Mouse (Mus musculus) liver, adult 2 months (tissue): Measurements from ENCODE around the gene Golim4. TPM values are rescaled to one million over a fixed set of nuclear protein-coding genes. Genes with fewer than 3 reads are reported as not detected.
A peak's percentile ranks its signal among the peaks of the same experiment; 100 is the strongest.

Source experiments
- DNase-seq: peaks from one replicate; pipeline ENCODE4 v3.0.0-alpha.2; 2011; ENCODE audit warnings: low read depth, low spot score; ENCODE audit errors: extremely low read depth
- H3K27ac ChIP-seq: fragments of 200-500 bp; replicated peaks from 2 replicates; pipeline ENCODE4 v1.5.1; 2012; ENCODE audit warnings: low read depth, mild to moderate bottlenecking, control low read depth, inconsistent platforms, low read length; ENCODE audit not compliant: insufficient read depth
- H3K27me3 ChIP-seq: fragments of 200-500 bp; 2 replicates; pipeline ENCODE4 v1.6.1; 2012; ENCODE audit warnings: mild to moderate bottlenecking, moderate library complexity, low read length, inconsistent platforms; ENCODE audit not compliant: control insufficient read depth, insufficient read depth
- H3K36me3 ChIP-seq: fragments of 200-500 bp; 2 replicates; pipeline ENCODE4 v1.6.1; 2012; ENCODE audit warnings: low read length, inconsistent platforms; ENCODE audit not compliant: control insufficient read depth, insufficient read depth
- H3K4me1 ChIP-seq: fragments of 200-500 bp; 2 replicates; pipeline ENCODE4 v1.6.1; 2011; ENCODE audit warnings: low read length; ENCODE audit not compliant: control insufficient read depth, insufficient read depth
- H3K4me3 ChIP-seq: fragments of 200-500 bp; 2 replicates; pipeline ENCODE4 v1.5.1; 2011; ENCODE audit warnings: low read depth, mild to moderate bottlenecking, control low read depth, low read length, moderate library complexity; ENCODE audit not compliant: insufficient read depth
- H3K79me2 ChIP-seq: fragments of 200-500 bp; 2 replicates; pipeline ENCODE4 v1.6.1; 2012; ENCODE audit warnings: inconsistent platforms, mild to moderate bottlenecking, low read length, moderate library complexity; ENCODE audit not compliant: control insufficient read depth, insufficient read depth
- H3K9ac ChIP-seq: fragments of 200-500 bp; 2 replicates; pipeline ENCODE4 v1.6.1; 2012; ENCODE audit warnings: low read depth, mild to moderate bottlenecking, control low read depth, inconsistent platforms, low read length
- CTCF ChIP-seq: fragments of 200-500 bp; IDR thresholded peaks from 2 replicates; pipeline ENCODE4 v1.5.1; 2011; ENCODE audit warnings: low read depth, low read length, control low read depth
- POLR2A ChIP-seq: fragments of 200-500 bp; IDR thresholded peaks from 2 replicates; pipeline ENCODE4 v1.6.1; 2011; ENCODE audit warnings: low read length, control low read depth; ENCODE audit not compliant: insufficient read depth; ENCODE audit errors: extremely low read depth
- WGBS: fragments of 180-500 bp; shearing (Covaris S2); methylation state at CpG from one replicate; pipeline ENCODE4 v1.1.7; 2018; 5-methylcytosine and 5-hydroxymethylcytosine counted together
- polyA plus RNA-seq: library from polyadenylated mRNA; depleted of rRNA; stranded (reverse); fragments of >200 nt; gene quantifications from 2 replicates; pipeline ENCODE4 v1.2.3, GENCODE M21; 2012
- total RNA-seq: library from RNA; depleted of rRNA; stranded (reverse); fragments of >200 nt; gene quantifications from 2 replicates; pipeline ENCODE4 v1.2.3, GENCODE M21; 2014

Golim4 gene
- total and polyA plus RNA-seq, 2 experiments: 28.9 to 53.7 TPM

GRCm38 (mm10) chr3:75881582-75881981 lies 75.2 kb downstream of the Golim4 start:
- H3K27ac ChIP-seq: no peak overlapping the region
- TF ChIP-seq CTCF: no peak
- no peak for TF ChIP-seq POLR2A
- H3K9ac ChIP-seq: no peak overlapping the region
- no peak overlapping the region for H3K4me3 ChIP-seq
- H3K79me2 ChIP-seq: no peaks in the 10 kb centered on the region
- no peaks in the 10 kb centered on the region for H3K4me1 ChIP-seq
- DNase-seq: no peak
- H3K27me3 ChIP-seq: no peaks in the 10 kb centered on the region
- peaks cover 57% of the 10 kb centered on the region for H3K36me3 ChIP-seq
- 93% methylated on average over 1 of the region's 1 CpGs for WGBS

DNA sequence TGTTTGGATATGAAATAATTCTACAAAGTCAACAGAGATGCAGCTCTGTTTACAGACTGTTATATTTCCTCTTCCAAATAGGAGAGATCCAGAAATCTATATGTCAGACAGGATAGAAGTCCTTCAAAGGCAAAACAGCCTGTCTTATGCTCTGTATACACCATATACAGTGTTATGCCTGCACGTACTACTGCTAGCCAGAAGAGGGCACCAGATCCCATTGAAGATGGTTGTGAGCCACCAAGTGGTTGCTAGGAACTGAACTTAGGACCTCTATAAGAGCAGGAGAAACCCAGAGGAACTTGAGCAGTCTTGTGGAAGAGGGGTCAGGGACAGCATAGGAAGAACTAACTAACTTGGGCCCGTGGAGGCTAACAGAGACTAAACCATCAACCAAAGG lies 77.5 kb downstream of the Golim4 start:
- Histone ChIP-seq H3K27ac (no peak overlapping the region), H3K4me1 (no peaks in the 10 kb centered on the region), H3K9ac (no peak overlapping the region), H3K27me3 (no peaks in the 10 kb centered on the region), H3K4me3 (no peak overlapping the region), H3K36me3 (peaks cover 45% of the 10 kb centered on the region), H3K79me2 (no peaks in the 10 kb centered on the region)
- WGBS: 98% methylated on average over 2 of the region's 2 CpGs
- no peak for TF ChIP-seq POLR2A
- no peak; the same call in 1 of the 2 replicates for TF ChIP-seq CTCF
- DNase-seq: peak; percentile 5

GRCm38 (mm10) chr3:75868886-75869285 lies 87.9 kb downstream of the Golim4 start:
- H3K79me2 ChIP-seq: no peaks in the 10 kb centered on the region
- 5% methylated on average over 1 of the region's 1 CpGs for WGBS
- H3K9ac ChIP-seq: no peak overlapping the region
- peak; percentile 39 for DNase-seq
- H3K4me1 ChIP-seq: no peaks in the 10 kb centered on the region
- TF ChIP-seq POLR2A (no peak), CTCF (no peak)
- no peak overlapping the region for H3K27ac ChIP-seq
- H3K36me3 ChIP-seq: peaks cover 2% of the 10 kb centered on the region
- H3K27me3 ChIP-seq: no peaks in the 10 kb centered on the region
- H3K4me3 ChIP-seq: no peak overlapping the region

GRCm38 (mm10) chr3:75864203-75864602 lies 92.5 kb downstream of the Golim4 start:
- Histone ChIP-seq H3K4me3 (no peak overlapping the region), H3K36me3 (no peaks in the 10 kb centered on the region), H3K27me3 (no peaks in the 10 kb centered on the region), H3K79me2 (no peaks in the 10 kb centered on the region), H3K9ac (no peak overlapping the region), H3K4me1 (no peaks in the 10 kb centered on the region), H3K27ac (no peak overlapping the region)
- 20% methylated on average over 2 of the region's 2 CpGs for WGBS
- TF ChIP-seq CTCF (peak; percentile 29; the same call in 1 of the 2 replicates), POLR2A (no peak)
- peak; percentile 28 for DNase-seq

DNA sequence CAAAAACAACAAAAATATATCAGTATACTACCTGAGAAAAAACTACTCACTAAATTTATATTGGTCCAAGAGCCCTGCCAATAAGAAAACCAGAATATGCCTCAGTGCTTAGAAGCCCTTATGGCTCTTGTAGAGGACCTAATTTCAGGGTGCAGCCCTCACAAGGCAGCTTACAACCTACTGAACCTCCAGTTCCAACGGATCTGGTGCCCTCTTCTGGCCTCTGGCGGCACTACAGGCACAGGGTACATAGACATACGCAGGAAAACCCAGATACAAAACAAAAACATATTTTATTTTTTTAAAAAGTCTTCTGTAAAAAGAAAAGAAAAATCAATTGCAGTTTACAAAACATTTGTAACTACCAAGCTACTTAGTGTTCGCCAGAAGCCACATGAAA lies 95.1 kb downstream of the Golim4 start:
- no peaks in the 10 kb centered on the region for H3K79me2 ChIP-seq
- TF ChIP-seq POLR2A (no peak), CTCF (peak; percentile 92)
- H3K9ac ChIP-seq: no peak overlapping the region
- WGBS: 22% methylated on average over 4 of the region's 4 CpGs
- no peak overlapping the region for H3K27ac ChIP-seq
- no peaks in the 10 kb centered on the region for H3K27me3 ChIP-seq
- peak; percentile 51 for DNase-seq
- H3K4me1 ChIP-seq: no peaks in the 10 kb centered on the region
- no peaks in the 10 kb centered on the region for H3K36me3 ChIP-seq
- no peak overlapping the region for H3K4me3 ChIP-seq

GRCm38 (mm10) chr3:75860760-75861159 lies 96.0 kb downstream of the Golim4 start:
- H3K4me3 ChIP-seq: no peak overlapping the region
- H3K27me3 ChIP-seq: no peaks in the 10 kb centered on the region
- H3K9ac ChIP-seq: no peak overlapping the region
- no peaks in the 10 kb centered on the region for H3K36me3 ChIP-seq
- 61% methylated on average over 12 of the region's 12 CpGs for WGBS
- H3K27ac ChIP-seq: no peak overlapping the region
- DNase-seq: no peak
- H3K4me1 ChIP-seq: no peaks in the 10 kb centered on the region
- no peaks in the 10 kb centered on the region for H3K79me2 ChIP-seq
- TF ChIP-seq CTCF (no peak), POLR2A (no peak)
